Comparison of ENCODE assay signal across 29 mouse cellular contexts in genomic region chr5:148416461-148416860, GRCm38 (mm10).
"Had no signal": no experiment of that assay in that cellular context is flagged by ENCODE, and none has a peak within 500 bp of the region (broad histone marks: within the 10 kb centered on the region; RNA-seq: fewer than 3 reads in every experiment).

No protein-coding gene starts in this region.

- H3K9ac ChIP-seq: embryonic facial prominence, embryonic 12.5 days; embryonic facial prominence, embryonic 13.5 days; embryonic facial prominence, embryonic 15.5 days; forebrain, embryonic 12.5 days; forebrain, embryonic 13.5 days; forebrain, embryonic 15.5 days; forebrain, postnatal 0 days had no signal

- H3K9me3 ChIP-seq: embryonic facial prominence, embryonic 12.5 days; embryonic facial prominence, embryonic 15.5 days; forebrain, embryonic 12.5 days; forebrain, embryonic 13.5 days; forebrain, embryonic 15.5 days had no signal

- ATAC-seq: forebrain, embryonic 13.5 days; forebrain, embryonic 14.5 days; forebrain, embryonic 15.5 days; forebrain, embryonic 16.5 days; forebrain, postnatal 0 days had no signal

- H3K36me3 ChIP-seq: embryonic facial prominence, embryonic 10.5 days; embryonic facial prominence, embryonic 12.5 days; embryonic facial prominence, embryonic 13.5 days; embryonic facial prominence, embryonic 15.5 days; forebrain, embryonic 10.5 days; forebrain, embryonic 12.5 days; forebrain, embryonic 15.5 days had no signal

- H3K27ac ChIP-seq: embryonic facial prominence, embryonic 10.5 days; embryonic facial prominence, embryonic 12.5 days; embryonic facial prominence, embryonic 13.5 days; embryonic facial prominence, embryonic 15.5 days; forebrain, embryonic 10.5 days; forebrain, embryonic 12.5 days; forebrain, embryonic 13.5 days; forebrain, embryonic 15.5 days; gastrocnemius, adult 2 months; heart, adult 2 months had no signal

- H3K4me1 ChIP-seq: embryonic facial prominence, embryonic 12.5 days; embryonic facial prominence, embryonic 13.5 days; embryonic facial prominence, embryonic 15.5 days; forebrain, embryonic 10.5 days; forebrain, embryonic 12.5 days had no signal

- H3K4me3 ChIP-seq: embryonic facial prominence, embryonic 10.5 days; embryonic facial prominence, embryonic 12.5 days; embryonic facial prominence, embryonic 13.5 days; embryonic facial prominence, embryonic 15.5 days; erythroblast, embryonic 14.5 days; forebrain, embryonic 10.5 days; forebrain, embryonic 12.5 days; forebrain, embryonic 13.5 days; forebrain, embryonic 15.5 days; gastrocnemius, adult 2 months; heart, adult 2 months had no signal

- DNase-seq: cerebellum, adult 18-20 months; cerebellum, adult 2 months; cerebellum, adult 8-10 months; cerebellum, adult 9-10 months; cerebellum, adult 9-11 months; cerebellum, postnatal 10 days; cerebellum, postnatal 14 days; cerebellum, postnatal 25 days; cerebellum, postnatal 36 days; embryo, embryonic 11 days; forebrain, postnatal 0 days; gastrocnemius, adult 2 months; gastrocnemius, postnatal 10 days; gastrocnemius, postnatal 14 days; gastrocnemius, postnatal 25 days; gastrocnemius, postnatal 36 days; heart, adult 18-20 months; heart, adult 2 months had no signal

- H3K4me2 ChIP-seq: embryonic facial prominence, embryonic 12.5 days; embryonic facial prominence, embryonic 13.5 days; embryonic facial prominence, embryonic 15.5 days; forebrain, embryonic 12.5 days; forebrain, embryonic 13.5 days; forebrain, embryonic 15.5 days had no signal

- H3K27me3 ChIP-seq: embryonic facial prominence, embryonic 12.5 days; embryonic facial prominence, embryonic 13.5 days; embryonic facial prominence, embryonic 15.5 days; forebrain, embryonic 12.5 days; forebrain, embryonic 13.5 days; forebrain, embryonic 15.5 days had no signal
